Mouse (Mus musculus): ENCODE results near the gene Plekho2.

Plekho2 gene

GRCm38 (mm10) chr9:65579781-65580371 lies at the start of gene Plekho2:
TSS of gene Plekho2 (minus strand) at chr9:65580040.
- peak; percentile 96 for DNase-seq (ENCODE audit: low read depth, low spot score)

GRCm38 (mm10) chr9:65629025-65629766 lies 49.4 kb upstream of the Plekho2 start, which contains the start of gene Rbpms2:
TSS of gene Rbpms2 (plus strand) at chr9:65629648.
- no peak for DNase-seq (ENCODE audit: low read depth, low spot score)

- no peak for DNase-seq (ENCODE audit: low read depth, low spot score)
Observed at GRCm38 (mm10) chr9:65624266-65624665, 44.4 kb upstream of the Plekho2 start.

GRCm38 (mm10) chr9:65622826-65623225 lies 43.0 kb upstream of the Plekho2 start:
- DNase-seq (ENCODE audit: low read depth, low spot score): no peak

- no peak for DNase-seq (ENCODE audit: low read depth, low spot score)
Observed at GRCm38 (mm10) chr9:65621666-65622065, 41.8 kb upstream of the Plekho2 start.

- DNase-seq (ENCODE audit: low read depth, low spot score): no peak
Observed at GRCm38 (mm10) chr9:65621196-65621595, 41.4 kb upstream of the Plekho2 start.

GRCm38 (mm10) chr9:65619311-65619710 lies 39.5 kb upstream of the Plekho2 start:
- DNase-seq (ENCODE audit: low read depth, low spot score): no peak

GRCm38 (mm10) chr9:65613098-65613497 lies 33.3 kb upstream of the Plekho2 start:
- DNase-seq (ENCODE audit: low read depth, low spot score): no peak

- DNase-seq (ENCODE audit: low read depth, low spot score): no peak
Observed at GRCm38 (mm10) chr9:65611969-65612486, 32.2 kb upstream of the Plekho2 start.

- DNase-seq (ENCODE audit: low read depth, low spot score): no peak
Observed at GRCm38 (mm10) chr9:65607120-65607519, 27.3 kb upstream of the Plekho2 start.

GRCm38 (mm10) chr9:65606321-65607109 lies 26.7 kb upstream of the Plekho2 start:
- no peak for DNase-seq (ENCODE audit: low read depth, low spot score)

GRCm38 (mm10) chr9:65605471-65606136 lies 25.8 kb upstream of the Plekho2 start:
- peak; percentile 69 for DNase-seq (ENCODE audit: low read depth, low spot score)

- no peak for DNase-seq (ENCODE audit: low read depth, low spot score)
Observed at GRCm38 (mm10) chr9:65603401-65604102, 23.7 kb upstream of the Plekho2 start.

- DNase-seq (ENCODE audit: low read depth, low spot score): no peak
Observed at GRCm38 (mm10) chr9:65600951-65601350, 21.1 kb upstream of the Plekho2 start.

- DNase-seq (ENCODE audit: low read depth, low spot score): peak; percentile 53
Observed at GRCm38 (mm10) chr9:65598765-65599249, 19.0 kb upstream of the Plekho2 start.

GRCm38 (mm10) chr9:65593596-65593995 lies 13.8 kb upstream of the Plekho2 start:
- DNase-seq (ENCODE audit: low read depth, low spot score): no peak

- DNase-seq (ENCODE audit: low read depth, low spot score): no peak
Observed at GRCm38 (mm10) chr9:65592721-65593120, 12.9 kb upstream of the Plekho2 start.

- DNase-seq (ENCODE audit: low read depth, low spot score): no peak
Observed at GRCm38 (mm10) chr9:65589091-65589490, 9.3 kb upstream of the Plekho2 start.

- DNase-seq (ENCODE audit: low read depth, low spot score): peak; percentile 78
Observed at GRCm38 (mm10) chr9:65587573-65588358, 7.9 kb upstream of the Plekho2 start.

GRCm38 (mm10) chr9:65587270-65587572 lies 7.4 kb upstream of the Plekho2 start:
- no peak for DNase-seq (ENCODE audit: low read depth, low spot score)
